Comparison of ENCODE assay signal across 7 mouse cellular contexts in genomic region chr17:64331291-64331897, GRCm38 (mm10). TPM values are rescaled to one million over a fixed set of nuclear protein-coding genes. Genes with fewer than 3 reads are reported as not detected.
DNase-seq lines count a peak whose midpoint lies in the region; ATAC-seq and TF ChIP-seq lines count a peak whose summit lies in the region.

No protein-coding gene starts in this region.

- H3K9ac ChIP-seq in forebrain, embryonic 14.5 days (ENCODE audit: low read length) = peak overlapping the region; percentile 98
- peak overlapping the region; percentile 90 for H3K9ac ChIP-seq in liver, embryonic 14.5 days (replicated peaks)
- peak overlapping the region; percentile 96 for H3K9ac ChIP-seq in stomach, embryonic 14.5 days (replicated peaks; ENCODE audit: low read depth, low read length)

- H3K27me3 ChIP-seq in forebrain, embryonic 14.5 days (replicated peaks; ENCODE audit: control insufficient read depth, insufficient read depth, low read length) = no peaks in the 10 kb centered on the region
- H3K27me3 ChIP-seq in liver, embryonic 14.5 days (ENCODE audit: control insufficient read depth, insufficient read depth, low read length) = no peaks in the 10 kb centered on the region
- H3K27me3 ChIP-seq in stomach, embryonic 14.5 days (ENCODE audit: control insufficient read depth, insufficient read depth, low read length) = no peaks in the 10 kb centered on the region

- peak; percentile 30 for ATAC-seq in forebrain, embryonic 14.5 days
- peak; percentile 44 for ATAC-seq in liver, embryonic 14.5 days (ENCODE audit: insufficient read depth)
- ATAC-seq in stomach, embryonic 14.5 days (ENCODE audit: insufficient number of reproducible peaks, insufficient read depth, low FRiP score, low read depth) = peak; percentile 34

- peak overlapping the region; percentile 61 for H3K4me2 ChIP-seq in forebrain, embryonic 14.5 days (ENCODE audit: low read length)
- H3K4me2 ChIP-seq in liver, embryonic 14.5 days (ENCODE audit: low read depth) = peak overlapping the region; percentile 78
- peak overlapping the region; percentile 43 for H3K4me2 ChIP-seq in stomach, embryonic 14.5 days (replicated peaks; ENCODE audit: low read depth, low read length)

- peak; percentile 92 for TF ChIP-seq POLR2A in lung, adult 2 months (IDR thresholded peaks at IDR 0.05; ENCODE audit: borderline replicate concordance, extremely low read depth, low read depth, low read length)

- under 1% methylated on average over 59 of the region's 62 CpGs for WGBS in lung, adult 2 months
- WGBS in forebrain, embryonic 14.5 days = under 1% methylated on average over 42 of the region's 62 CpGs
- under 1% methylated on average over 53 of the region's 62 CpGs for WGBS in liver, embryonic 14.5 days (ENCODE audit: insufficient replicate concordance)
- under 1% methylated on average over 62 of the region's 62 CpGs for WGBS in stomach, embryonic 14.5 days

- H3K27ac ChIP-seq in forebrain, embryonic 14.5 days (ENCODE audit: low read depth, low read length) = peak overlapping the region; percentile 98
- H3K27ac ChIP-seq in liver, embryonic 14.5 days = peak overlapping the region; percentile 73
- H3K27ac ChIP-seq in stomach, embryonic 14.5 days (ENCODE audit: low read length) = peak overlapping the region; percentile 97

- no peak for TF ChIP-seq EP300 in liver, embryonic 14.5 days (IDR thresholded peaks at IDR 0.05; ENCODE audit: low read depth)

- peak overlapping the region; percentile 61 for H3K4me3 ChIP-seq in lung, adult 2 months (replicated peaks; ENCODE audit: extremely low read depth, low read depth, low read length)
- peak overlapping the region; percentile 100 for H3K4me3 ChIP-seq in forebrain, embryonic 14.5 days (ENCODE audit: low read depth, low read length)
- H3K4me3 ChIP-seq in liver, embryonic 14.5 days (ENCODE audit: insufficient read depth in 1 of 2, low read depth in 2 of 2, low read length in 2 of 2) = peak overlapping the region; percentile 65 to 83
- peak overlapping the region; percentile 95 for H3K4me3 ChIP-seq in stomach, embryonic 14.5 days (ENCODE audit: low read depth, low read length)

- peaks cover 2% of the 10 kb centered on the region; the same call in 1 of the 2 replicates for H3K4me1 ChIP-seq in lung, adult 2 months (ENCODE audit: control insufficient read depth, insufficient read depth, low read length)
- peaks cover 9% of the 10 kb centered on the region for H3K4me1 ChIP-seq in forebrain, embryonic 14.5 days (ENCODE audit: control insufficient read depth, insufficient read depth, low read length)
- H3K4me1 ChIP-seq in liver, embryonic 14.5 days (replicated peaks; ENCODE audit: control insufficient read depth in 2 of 2, insufficient read depth in 2 of 2, low read length in 1 of 2) = peaks cover 6 to 8% of the 10 kb centered on the region in 2 experiments; a peak in 3 of 4 replicates
- H3K4me1 ChIP-seq in stomach, embryonic 14.5 days (ENCODE audit: control insufficient read depth, insufficient read depth, low read length) = peaks cover 6% of the 10 kb centered on the region; the same call in 1 of the 2 replicates

- TF ChIP-seq CTCF in lung, adult 2 months (IDR thresholded peaks at IDR 0.05; ENCODE audit: insufficient read depth, low read length) = no peak
- no peak for TF ChIP-seq CTCF in liver, embryonic 14.5 days (IDR thresholded peaks at IDR 0.05; ENCODE audit: low read depth)

- DNase-seq in lung, adult 2 months = no peak
- no peak for DNase-seq in lung, adult 18-20 months
- DNase-seq in brain, adult 2 months (ENCODE audit: low read depth, low spot score) = peak; percentile 61
- DNase-seq in forebrain, embryonic 14.5 days (ENCODE audit: low spot score) = peak; percentile 34
- DNase-seq in liver, embryonic 14.5 days (ENCODE audit: low read depth in 3 of 3, low spot score in 3 of 3) = peak in 1 of 3 experiments; percentile 34
- no peak for DNase-seq in urinary bladder, postnatal 25 days (ENCODE audit: low spot score)

- no peaks in the 10 kb centered on the region for H3K9me3 ChIP-seq in forebrain, embryonic 14.5 days (replicated peaks; ENCODE audit: control insufficient read depth, low read length)
- no peaks in the 10 kb centered on the region for H3K9me3 ChIP-seq in liver, embryonic 14.5 days (ENCODE audit: control insufficient read depth, low read length)
- H3K9me3 ChIP-seq in stomach, embryonic 14.5 days (ENCODE audit: control insufficient read depth, low read depth, low read length) = no peaks in the 10 kb centered on the region

- H3K36me3 ChIP-seq in forebrain, embryonic 14.5 days (ENCODE audit: control insufficient read depth, insufficient read depth, low read length) = no peaks in the 10 kb centered on the region
- H3K36me3 ChIP-seq in liver, embryonic 14.5 days (replicated peaks; ENCODE audit: control insufficient read depth, insufficient read depth, low read depth) = no peaks in the 10 kb centered on the region; the same call in 1 of the 2 replicates
- H3K36me3 ChIP-seq in stomach, embryonic 14.5 days (ENCODE audit: control insufficient read depth, insufficient read depth, low read length) = no peaks in the 10 kb centered on the region

RNA-seq across cellular contexts. Expression of gene Pja2, which starts 0.3 kb away (rescaled TPM):
- polyA plus RNA-seq in lung, adult 2 months (2012; rRNA removed) = 15.5 and 24.0 TPM in 2 replicates
- polyA plus RNA-seq in forebrain, embryonic 14.5 days (2014; fragmentation: Nextera tagmentation; extraction: Ambion mirVana) = 125 and 147 TPM in 2 replicates
- 5.5 and 7.0 TPM in 2 replicates for polyA plus RNA-seq in liver, embryonic 14.5 days (2012; rRNA removed)
- 13.6 and 16.4 TPM in 2 replicates for polyA plus RNA-seq in liver, embryonic 14.5 days (2014; fragmentation: Nextera tagmentation; extraction: Ambion mirVana)
- polyA plus RNA-seq in stomach, embryonic 14.5 days (2014; fragmentation: Nextera tagmentation; extraction: Ambion mirVana) = 78.4 and 82.1 TPM in 2 replicates

Comparison
In these comparisons a context has a peak if more than half of its experiments do, and no peak if none do; other contexts are left out.
1. DNase-seq: peak in brain, adult 2 months (single experiment) and forebrain, embryonic 14.5 days (single experiment); none in lung, adult 2 months (single experiment), lung, adult 18-20 months (0 of 2) and urinary bladder, postnatal 25 days (single experiment).
2. Peak in every context shown above with its lines, with median percentiles within 50 percentile points of each other: H3K4me3 ChIP-seq, ATAC-seq, H3K27ac ChIP-seq, H3K4me2 ChIP-seq and H3K9ac ChIP-seq.